Mouse (Mus musculus): ENCODE results near the gene Chd9.
"Not testable (repeated sequence)": the region's sequence is repeated elsewhere in the genome, so short reads cannot be mapped to it uniquely, and the experiment has no call there.

The Chd9 gene

DNA sequence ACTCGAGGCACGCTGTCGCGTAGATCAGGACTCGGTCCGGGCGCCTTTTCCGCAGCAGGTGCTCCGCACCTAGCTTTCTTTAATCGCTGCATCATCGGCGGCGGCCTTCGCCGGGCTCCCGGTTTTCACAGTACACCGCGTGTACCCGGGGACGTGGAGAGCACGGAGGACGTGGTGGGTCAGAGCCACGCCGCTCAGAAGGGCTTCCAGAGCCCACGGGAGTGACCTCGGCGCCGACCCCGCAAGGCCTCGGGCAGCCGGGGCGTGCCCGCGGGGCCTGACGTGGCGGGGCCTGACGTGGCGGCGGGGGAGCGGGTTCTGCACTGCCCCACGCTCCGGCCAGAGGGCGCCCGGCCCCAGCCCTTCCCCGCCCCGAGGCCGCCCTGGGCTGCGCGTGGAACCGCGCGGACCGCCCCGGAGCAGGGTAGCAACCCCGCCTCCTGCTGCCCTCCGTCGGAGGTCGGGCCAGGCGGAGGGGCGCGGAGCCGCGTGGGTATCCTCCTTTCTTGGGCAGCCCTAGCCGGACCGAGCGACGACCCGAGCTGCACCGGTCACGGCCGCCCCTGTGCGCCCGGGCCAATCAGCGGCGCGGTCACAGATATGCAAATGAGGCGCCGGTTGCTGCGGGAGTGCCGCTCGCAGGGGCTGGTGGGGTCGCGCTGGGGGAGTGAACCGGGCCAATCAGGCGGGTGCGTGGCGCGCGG is 79.8 kb downstream of the Chd9 start:
- peak; percentile 96 for DNase-seq (ENCODE audit: low spot score)

DNA sequence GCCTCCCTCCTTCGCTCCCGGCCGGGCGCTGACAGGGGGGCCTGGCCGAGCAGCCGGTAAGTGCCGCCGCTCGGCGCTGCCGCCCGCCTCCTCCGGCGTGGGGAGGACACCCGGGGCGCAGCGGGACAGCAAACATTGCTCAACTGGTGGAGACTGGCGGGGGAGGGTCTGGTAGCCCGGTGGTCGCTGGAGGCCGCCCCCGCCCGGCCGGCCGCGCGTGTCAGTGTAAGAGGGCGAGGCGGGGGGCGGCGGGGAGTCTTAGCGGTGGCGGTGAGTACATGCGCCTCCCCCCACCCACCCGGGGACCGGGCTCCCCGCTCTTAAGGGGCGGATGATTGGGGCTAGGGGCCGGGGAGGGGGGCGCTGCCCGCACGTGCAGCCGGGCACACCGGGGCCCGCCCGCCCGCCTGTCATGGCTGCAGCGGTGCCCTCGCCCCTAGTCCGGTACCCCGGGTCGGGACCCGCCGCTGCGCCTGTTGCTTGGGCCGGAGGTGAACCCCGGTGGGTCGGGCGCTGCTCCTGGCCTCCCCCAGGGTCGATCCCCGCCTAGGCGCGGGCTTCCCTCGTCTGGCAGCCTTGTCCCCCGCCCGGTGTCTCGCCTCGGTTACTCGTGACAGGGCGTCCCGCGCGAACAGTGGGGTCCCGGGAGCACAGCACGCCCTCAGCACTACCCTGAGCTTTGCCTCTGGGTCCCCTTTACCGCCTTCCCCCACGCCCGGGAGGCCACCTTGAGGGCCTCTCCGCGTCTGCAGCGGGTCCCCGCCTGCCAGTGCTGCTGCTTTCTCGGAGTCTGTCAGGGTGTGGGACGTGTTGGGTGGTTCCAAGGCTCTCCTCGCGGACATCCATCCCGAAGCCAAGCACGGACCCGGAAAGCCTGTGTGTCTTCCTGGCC is 80.7 kb downstream of the Chd9 start:
- DNase-seq (ENCODE audit: low spot score) = peak; percentile 56

- DNase-seq (ENCODE audit: low spot score) = no peak
These were observed 95.2 kb downstream of the Chd9 start for GRCm38 (mm10) chr8:90923158-90923905.

GRCm38 (mm10) chr8:90928412-90928811 is 100.3 kb downstream of the Chd9 start:
- DNase-seq (ENCODE audit: low spot score) = no peak

- not testable (repeated sequence) for DNase-seq (ENCODE audit: low spot score)
These were observed 102.0 kb downstream of the Chd9 start for GRCm38 (mm10) chr8:90930125-90930524.

DNA sequence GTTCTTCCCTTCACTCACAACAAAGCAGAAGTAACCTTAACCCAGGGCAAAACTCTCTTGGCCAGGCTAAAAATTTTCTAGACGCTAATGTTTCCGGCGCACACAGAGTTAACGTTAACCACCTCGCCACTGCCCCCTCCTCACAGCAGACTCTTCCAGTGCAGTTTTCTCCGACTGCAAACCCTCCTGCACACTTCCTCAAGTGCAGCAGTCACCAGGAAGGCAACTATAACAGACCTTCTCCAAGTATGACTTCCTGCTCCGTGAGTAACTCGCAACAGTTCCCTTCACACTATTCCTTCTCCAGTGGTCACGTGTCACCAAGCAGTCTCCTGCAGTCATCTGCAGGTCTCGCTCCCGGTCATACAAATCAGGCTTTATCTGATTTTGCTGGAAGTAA is 104.8 kb downstream of the Chd9 start:
- no peak for DNase-seq (ENCODE audit: low spot score)

GRCm38 (mm10) chr8:90934786-90935185 is 106.6 kb downstream of the Chd9 start:
- DNase-seq (ENCODE audit: low spot score) = no peak

GRCm38 (mm10) chr8:90936840-90937239 is 108.7 kb downstream of the Chd9 start:
- DNase-seq (ENCODE audit: low spot score) = no peak

DNA sequence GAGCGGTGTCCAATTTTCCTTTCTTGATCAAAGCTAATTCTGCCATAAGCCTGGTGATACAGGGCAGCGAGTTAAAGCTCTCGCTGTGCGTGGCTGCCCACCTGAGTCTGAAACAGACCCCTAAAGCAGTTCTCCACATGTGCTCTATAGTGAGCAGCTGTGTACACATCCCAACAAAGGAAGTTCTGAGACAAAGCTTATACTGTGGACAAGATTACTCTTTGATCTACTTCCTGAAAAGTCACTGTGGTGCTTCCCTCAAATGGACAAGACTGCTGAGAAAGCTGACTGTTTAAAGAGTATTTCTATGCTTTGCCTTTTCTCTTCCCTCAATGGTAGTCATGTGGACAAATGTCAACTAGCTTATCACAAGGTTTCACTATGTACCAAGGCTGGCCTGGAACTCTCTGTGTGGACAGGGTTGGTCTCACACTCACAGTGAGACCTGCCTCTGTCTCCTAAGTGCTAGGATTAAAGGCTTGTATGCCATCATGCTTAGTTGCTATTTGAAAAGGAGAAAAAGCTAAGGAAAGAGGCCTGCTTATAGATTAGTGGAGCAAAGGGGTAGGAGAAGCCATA is 110.3 kb downstream of the Chd9 start:
- DNase-seq (ENCODE audit: low spot score) = no peak

DNA sequence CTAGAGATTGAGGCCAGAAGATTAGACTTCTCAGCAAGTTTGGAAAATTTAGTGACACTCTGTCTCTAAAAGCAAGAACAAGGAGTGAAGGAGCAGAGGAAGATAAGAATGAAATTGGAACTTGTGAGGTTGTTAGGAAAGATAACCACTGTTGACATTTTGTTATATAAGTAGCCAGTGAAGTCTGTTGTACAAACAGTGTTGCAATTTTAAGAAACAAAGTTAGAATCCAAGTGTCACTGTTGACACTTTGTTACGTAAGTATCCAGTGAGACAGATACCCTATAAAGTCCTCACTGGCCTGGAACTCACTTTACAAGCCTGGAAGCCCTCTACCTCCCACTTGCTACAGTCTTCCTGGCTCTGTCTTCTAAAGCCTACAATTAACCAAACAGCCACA is 111.7 kb downstream of the Chd9 start:
- DNase-seq (ENCODE audit: low spot score) = no peak

DNA sequence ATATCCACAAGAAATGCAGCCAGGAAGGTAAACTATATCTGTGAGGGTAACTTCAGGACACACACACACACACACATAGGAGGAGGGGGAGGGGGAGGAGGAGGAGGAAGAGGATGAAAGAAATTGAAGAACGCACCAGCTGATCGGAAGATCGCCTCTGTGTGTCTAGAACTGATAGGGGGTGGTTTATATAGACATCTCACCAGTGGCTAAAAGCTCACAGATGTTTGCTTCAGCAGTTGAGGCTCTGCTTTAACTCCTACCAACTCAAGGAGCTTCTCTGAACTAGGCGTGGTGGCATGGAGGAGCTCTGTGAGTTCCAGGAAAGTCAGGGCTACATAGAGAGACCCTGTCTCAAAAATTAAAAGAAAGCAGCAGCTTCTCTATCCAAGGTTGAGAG is 115.6 kb downstream of the Chd9 start:
- no peak for DNase-seq (ENCODE audit: low spot score)

DNA sequence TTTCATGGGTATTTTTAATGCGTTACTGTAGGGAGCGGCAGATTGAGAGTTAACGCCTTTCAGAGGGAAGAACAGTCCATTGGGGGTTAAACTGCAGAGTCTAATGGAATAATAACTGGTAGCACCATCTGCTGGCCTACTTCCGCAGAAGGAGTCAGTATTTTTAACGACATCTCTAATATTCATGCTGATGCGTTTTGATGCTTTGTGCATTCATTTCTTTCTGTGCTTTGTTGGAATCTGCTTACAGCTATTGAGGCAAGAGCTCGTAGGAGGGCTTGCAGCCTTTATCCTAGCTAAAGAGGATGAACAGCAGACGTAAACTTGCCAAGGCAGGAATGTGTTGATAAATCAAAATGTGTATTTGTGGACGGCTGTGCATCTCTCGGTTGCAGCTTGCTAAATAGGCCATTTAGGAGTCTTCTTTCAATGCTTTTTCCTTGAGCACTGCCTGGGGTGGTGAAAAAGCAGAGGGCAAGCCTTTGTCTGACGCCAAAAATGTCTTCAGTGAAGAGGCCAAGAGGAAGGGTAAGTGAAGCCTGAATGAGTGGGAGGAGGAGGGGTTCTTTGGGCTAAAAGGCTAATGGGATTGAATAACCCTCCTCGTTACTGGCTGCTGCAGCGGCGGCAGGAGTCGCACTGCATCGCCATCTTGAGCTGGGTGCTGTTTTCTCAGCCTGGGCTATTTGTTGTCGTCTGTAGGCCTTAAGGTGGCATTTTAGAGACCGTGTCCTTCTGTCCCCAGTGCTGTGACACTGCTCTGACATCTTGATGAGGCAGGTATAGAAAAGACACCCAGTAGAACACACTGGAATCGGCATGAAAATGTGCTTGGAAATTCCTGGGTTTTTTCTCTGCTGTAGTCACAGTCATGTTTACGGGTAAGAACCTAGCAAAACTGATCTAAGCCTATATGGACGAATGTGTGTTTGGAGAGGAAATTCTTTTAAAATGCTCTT is 126.9 kb downstream of the Chd9 start:
- peak; percentile 68 for DNase-seq (ENCODE audit: low spot score)

DNA sequence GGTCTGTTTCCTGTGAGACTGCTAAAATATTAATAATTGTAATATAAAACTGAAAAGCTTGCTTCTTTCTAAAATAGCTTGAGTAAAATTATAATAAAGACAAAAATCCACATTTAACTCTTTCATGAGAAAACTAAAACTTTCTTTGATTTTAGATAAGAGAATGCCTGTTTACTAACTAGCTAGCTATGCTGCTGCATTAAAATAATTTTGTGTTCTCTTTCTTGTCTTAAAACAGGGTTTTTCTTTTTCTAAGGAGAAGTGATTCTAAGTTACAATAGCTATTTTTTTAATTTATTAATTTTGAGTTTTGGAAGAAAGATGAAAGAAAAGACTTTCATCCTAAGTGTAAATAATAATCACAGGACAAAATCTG is 127.6 kb downstream of the Chd9 start:
- DNase-seq (ENCODE audit: low spot score) = no peak

DNA sequence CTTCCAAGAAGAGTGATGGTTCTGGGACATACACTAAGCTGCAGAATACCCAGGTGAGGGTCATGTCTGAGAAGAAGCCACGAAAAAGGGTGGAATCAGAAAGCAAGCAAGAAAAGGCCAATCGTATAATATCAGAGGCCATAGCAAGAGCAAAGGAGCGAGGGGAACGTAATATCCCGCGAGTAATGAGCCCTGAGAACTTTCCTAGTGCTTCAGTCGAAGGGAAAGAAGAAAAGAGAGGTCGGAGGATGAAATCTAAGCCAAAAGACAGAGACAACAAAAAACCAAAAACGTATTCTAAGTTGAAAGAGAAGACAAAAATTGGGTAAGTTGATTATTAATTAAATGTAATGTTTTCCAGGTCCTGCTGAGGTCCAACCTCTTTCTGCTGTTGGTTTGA is 128.2 kb downstream of the Chd9 start:
- no peak for DNase-seq (ENCODE audit: low spot score)

- no peak for DNase-seq (ENCODE audit: low spot score)
These were observed 129.6 kb downstream of the Chd9 start for GRCm38 (mm10) chr8:90957711-90958110.

- DNase-seq (ENCODE audit: low spot score) = no peak
These were observed 131.6 kb downstream of the Chd9 start for GRCm38 (mm10) chr8:90959721-90960120.

DNA sequence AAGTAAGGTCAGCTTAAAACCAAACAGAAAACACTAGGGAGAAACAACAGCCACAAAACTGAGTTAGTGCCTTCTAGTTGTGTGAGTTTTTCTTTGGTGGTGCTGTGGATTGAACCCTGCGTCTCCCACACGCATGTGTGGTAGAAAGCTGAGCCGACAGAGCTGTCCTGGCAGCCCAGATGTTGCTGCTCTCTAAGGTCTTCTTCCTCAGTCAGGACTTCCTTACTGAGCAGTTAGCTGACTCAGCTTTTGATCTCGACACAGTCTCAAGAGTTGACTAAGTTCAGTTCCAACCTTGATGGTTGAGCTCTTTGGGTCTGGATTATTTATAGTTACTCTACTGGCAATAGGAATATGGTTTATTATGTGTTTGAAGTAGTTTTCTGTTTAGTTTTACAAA is 133.5 kb downstream of the Chd9 start:
- no peak for DNase-seq (ENCODE audit: low spot score)

DNA sequence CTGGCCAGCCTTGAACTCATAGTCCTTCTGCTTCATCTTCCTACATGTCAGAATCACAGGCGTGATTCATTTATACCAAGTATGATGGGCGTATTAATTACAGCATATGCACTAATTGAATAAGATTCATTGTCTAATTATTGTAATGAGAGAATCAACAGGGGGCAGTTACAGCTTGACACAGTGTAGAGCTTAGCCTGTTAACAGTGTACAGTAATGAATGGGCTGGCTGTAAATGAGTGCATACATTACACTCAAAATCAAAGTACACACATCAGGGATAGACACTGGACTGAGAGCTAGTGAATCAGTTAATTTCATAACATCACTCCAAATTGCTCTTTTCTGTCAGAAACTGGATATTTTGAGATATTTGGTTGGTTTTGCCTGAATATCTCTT is 135.9 kb downstream of the Chd9 start:
- DNase-seq (ENCODE audit: low spot score) = no peak

DNA sequence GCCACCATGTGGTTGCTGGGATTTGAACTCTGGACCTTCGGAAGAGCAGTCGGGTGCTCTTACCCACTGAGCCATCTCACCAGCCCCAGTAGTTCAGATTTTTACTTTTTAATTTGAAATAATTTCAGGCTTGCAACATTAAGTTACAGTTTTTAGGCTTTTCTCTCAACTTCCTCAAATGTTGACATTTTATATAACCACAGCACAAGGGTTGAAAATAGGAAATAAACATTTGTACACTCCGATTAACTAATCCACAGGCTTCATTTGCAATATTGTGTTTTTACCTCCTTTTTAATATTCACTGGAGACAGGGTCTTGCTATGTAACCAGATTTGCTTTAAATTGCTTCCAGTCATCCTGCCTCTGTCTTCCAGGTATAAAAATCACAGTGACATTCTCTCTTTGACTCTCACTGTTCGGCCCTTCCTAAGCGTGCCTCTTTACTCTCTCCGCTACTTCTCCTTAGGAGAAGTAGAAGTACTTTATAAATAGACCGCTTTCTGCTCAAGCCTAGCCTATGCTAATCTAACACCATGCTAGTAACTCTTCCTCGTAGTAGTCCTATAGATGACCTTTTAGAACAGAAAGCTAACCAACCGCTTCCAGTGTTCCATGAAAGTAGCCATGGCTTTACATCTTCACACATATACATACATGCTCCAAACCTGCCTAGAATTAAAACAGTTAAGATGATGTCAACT is 137.5 kb downstream of the Chd9 start:
- no peak for DNase-seq (ENCODE audit: low spot score)

- DNase-seq (ENCODE audit: low spot score) = no peak
These were observed 140.2 kb downstream of the Chd9 start for GRCm38 (mm10) chr8:90968307-90968706.

- DNase-seq (ENCODE audit: low spot score) = no peak
These were observed 148.8 kb downstream of the Chd9 start for GRCm38 (mm10) chr8:90976960-90977371.

Measured in ovary, postnatal 36 days (tissue).